Mouse (Mus musculus) megakaryocyte, adult 5-6 weeks (primary cell): Measurements from ENCODE around the gene Rbm45. TPM values are rescaled to one million over a fixed set of nuclear protein-coding genes. Genes with fewer than 3 reads are reported as not detected.
A peak's percentile ranks its signal among the peaks of the same experiment; 100 is the strongest.

Source experiments
- ATAC-seq: 2 replicates; pipeline ENCODE4 v1.8.0; 2016; ENCODE audit warnings: mild to moderate bottlenecking, inconsistent platforms; ENCODE audit not compliant: poor library complexity, severe bottlenecking
- total RNA-seq, 2 experiments: library from RNA; stranded (forward) in 1 of 2; stranded (reverse) in 1 of 2; fragments of 153-499, 151-499 nt in 1 of 2; fragments of 221-1000, 200-1000 nt in 1 of 2; gene quantifications; 2 replicates each; pipeline versions ENCODE4 v1.2.3 to v1.2.4; 2015 to 2017

Rbm45 gene
- total RNA-seq (2015) (15.8 and 20.6 TPM in 2 replicates), total RNA-seq (2017) (36.2 and 41.9 TPM in 2 replicates)

DNA sequence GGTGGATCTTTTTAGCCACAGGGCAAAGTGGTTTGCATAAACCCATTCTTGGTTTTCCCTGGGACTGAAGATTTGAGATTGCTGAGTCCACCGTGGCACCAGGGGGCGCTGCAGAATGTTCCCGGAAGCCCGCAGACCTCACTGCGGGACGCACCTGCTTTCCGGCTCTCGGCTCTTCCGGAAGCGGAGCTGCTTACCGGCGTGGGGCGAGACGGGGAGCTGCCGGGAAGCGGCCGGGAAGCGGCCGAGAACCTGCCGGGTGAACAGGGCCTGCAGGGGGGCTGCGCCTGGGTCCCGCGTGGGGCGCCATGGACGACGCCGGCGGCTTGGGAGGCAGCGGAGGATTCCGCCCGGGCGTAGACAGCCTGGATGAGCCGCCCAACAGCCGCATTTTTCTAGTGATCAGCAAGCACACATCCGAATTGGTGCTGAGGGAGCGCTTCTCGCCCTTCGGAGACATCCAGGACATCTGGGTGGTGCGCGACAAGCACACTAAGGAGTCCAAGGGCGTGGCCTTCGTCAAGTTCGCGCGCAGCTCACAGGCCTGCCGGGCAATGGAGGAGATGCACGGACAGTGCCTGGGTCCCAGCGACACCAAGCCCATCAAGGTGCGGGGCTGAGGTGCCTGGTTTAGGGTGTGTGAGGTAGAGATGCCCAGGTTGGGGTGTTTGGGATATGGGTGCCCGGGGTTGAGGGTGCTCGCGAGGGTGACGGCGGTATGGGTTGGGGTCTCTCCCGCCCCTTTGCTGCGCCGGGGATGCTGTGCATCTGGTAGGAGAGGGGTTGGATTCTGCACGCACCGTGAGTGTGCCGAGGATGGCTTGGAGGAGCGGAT, at the start of gene Rbm45:
Gene Rbm45 (plus strand): TSS at position 164 of the 835 bp plus-strand sequence.
- ATAC-seq = peak; percentile 88

DNA sequence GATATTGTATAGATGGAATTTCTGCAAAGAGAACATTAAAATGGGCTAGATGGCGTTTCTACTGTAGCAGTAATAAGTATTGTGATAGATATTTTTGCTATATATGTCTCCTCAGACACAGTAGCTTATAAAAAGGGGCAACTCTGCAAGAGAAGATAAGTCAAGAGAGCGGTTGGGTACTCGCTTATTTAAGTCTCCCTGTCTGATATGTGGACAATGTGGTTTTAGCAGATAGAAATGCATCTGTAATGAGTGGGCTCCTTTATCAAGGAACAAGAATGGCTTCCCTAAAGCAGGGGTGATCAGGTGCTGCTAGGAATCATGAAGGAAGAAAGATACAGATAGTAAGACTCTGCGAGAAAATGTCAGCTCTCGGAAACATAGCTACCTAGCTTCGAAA, 49.4 kb upstream of the Rbm45 start:
- ATAC-seq = no peak

DNA sequence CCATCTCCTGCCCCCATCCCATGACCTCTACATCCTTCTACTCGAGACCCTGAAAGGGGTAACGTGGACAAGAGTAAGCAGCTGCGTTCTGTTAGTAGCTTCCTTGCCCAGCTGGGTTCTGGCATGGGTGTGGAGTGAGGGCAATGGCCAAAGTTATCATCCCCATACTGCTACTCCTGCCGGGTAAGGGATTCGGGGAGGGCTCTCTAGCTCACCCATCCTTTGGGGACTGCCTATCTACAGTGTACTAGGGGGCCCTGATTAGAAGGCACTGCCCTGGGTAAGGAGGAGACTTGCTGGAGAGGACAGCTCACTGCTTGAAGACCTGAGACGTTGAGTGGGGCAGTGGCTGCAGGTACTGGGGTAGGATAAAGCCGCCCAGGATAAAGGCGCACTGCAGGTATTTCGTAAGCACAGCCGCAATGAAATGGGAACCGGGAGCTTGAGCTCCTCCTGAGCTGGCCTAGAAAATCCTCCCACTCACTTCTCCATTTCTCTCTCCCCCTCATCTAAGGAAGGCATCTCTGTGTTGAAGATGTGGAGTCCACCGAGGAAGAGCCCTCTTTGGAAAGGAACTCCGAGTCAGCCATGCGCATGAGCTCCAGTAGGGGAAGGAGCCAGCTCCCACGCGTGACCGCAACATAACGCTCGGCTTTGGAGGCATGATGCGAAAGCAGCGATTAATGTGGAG, 46.5 kb upstream of the Rbm45 start:
- no peak for ATAC-seq

DNA sequence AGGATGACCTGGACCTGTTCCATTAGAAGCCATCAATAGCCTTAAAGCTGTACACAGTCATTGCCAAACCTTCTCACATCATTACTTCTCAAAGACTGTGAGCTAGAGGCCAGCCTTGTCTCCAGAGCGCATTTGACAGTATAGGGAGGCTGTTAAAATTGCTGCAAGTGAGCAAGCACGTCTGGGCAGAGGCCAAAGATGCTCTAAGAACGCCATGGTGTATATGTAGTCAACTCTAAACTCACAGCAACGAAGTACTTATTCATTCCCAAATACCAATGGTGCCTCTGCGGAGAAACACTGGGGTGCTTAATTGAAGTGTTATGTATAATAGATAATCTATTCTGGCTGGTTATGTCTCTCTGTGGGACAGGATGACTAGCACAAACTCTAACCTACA, 45.3 kb upstream of the Rbm45 start:
- no peak for ATAC-seq

DNA sequence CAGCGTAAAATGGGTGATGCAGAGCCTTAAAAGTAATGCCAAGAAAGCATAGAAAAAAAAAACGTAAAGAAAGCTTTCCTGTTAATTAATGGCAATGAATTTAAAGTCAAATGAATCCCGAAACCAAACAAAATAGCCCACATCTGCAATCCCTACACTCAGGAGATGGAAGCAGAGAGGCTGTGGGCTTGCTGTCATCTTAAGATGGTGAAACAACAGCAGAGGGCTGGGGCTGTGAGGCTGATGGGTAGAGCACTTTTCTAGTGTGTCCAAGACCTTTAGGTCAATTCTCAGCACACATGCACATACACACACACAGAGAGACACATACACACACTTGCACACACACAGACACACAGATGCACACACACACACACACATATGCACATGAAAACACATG, 43.6 kb upstream of the Rbm45 start:
- ATAC-seq = no peak

DNA sequence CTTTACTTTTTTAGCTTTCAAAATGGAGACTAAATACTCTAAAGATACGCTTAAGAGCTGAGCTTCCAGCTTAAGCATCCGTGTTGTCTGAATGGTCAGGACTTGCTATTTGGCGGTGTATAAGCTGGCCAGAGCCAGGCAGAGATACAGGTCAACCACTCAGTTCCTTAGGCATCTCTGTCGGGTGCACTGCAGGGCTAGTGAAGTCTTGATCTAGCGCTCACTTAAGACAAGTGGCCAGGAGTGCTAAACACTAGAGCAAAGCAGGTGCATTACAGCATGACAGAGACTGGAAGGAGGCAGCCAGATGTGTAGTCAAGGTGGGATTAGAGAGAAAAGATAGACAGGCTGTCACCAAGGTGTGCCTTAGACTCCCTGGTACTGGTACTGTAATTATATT, 39.7 kb upstream of the Rbm45 start:
- ATAC-seq = no peak

DNA sequence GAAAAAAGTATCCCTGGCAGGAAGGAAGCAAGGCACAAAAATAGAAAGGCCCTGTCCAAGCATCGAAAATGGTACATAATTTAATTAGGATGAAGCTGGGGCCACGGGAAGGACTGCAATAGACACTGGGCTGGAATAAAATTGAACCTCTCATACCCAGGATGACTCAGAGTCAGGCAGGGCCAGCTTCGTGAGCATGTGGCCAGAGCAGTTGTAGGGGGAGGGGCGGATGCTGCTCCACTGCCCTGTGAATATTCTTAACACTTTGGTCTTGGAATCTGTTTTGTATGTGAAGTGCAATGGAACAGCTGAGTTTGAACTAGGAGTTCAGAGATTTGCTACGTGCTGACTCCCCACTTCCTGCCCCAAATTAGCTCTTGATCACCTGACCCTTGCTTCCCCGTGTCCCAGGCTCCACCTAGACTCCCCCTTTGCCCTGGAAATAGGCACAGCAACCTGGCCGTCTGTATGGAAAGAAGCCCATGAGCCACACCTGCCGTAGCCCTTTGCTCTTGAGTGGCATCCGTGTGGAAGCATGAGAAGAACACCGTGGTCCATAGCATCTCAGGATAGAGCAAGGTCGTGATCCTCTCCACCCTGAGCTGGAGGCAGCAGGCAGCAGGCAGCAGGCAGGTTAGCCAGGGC, 37.5 kb upstream of the Rbm45 start:
- ATAC-seq = no peak

DNA sequence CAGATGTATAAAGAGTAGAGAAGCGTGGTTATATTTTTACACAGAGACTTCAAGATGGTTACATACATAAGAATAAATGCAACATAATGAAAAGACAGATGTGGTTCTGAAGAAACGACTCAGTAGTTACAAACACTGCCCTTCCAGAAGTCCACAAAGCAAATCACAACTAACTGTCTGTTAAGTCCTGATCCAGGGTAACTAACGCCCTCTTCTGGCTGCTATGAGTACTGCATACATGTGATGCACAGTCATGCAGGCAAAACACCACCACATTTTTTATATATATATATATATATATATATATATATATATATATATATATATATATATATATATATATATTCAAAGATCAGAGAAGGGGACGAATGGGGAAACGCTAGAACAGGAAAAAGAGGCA, 35.2 kb upstream of the Rbm45 start:
- ATAC-seq = no peak

DNA sequence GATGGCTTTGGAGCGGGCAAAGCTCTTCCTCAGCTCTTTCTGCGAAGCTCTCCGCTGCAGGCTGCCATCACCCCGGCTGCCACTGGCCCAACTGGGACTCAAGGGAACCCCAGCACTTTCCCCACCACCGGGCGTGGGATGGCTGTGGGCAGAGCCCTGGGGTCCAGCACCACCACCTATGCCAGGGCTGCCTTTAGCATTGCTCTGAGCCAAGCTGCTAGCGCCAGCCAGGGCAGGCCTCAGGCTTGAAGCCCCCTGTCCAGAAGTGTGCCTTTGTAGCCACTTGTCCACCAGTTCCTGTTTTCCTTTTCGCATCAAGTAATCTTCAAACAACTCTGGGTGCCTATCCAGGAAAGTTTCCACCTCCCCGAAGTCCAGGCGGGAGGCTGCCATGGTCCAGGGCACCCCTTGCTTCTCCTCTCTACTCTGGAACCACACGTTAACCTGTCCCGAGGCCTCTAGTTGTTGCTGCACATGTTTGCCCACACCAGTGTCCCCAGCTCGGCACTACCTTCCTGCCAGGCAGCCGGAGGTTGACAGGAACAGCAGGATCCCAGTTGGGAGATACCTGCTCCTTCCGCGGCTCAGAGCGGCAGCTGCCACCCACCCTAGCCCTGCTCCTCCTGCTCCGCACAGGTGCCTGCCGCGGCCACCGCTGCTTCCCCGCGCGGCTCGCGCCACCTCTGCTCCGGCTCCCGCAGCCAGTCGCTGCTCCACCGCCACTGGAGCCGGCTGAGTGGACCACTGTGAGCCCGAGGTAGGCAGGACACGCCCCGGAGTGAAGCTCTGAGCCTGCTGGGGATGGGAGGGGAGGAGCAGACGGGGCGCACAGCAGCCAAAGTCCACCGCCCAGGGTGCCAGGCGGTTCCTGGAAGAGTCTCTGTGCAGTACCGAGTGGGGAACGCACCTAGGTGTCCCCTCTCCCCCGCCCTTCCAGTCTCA, 31.3 kb upstream of the Rbm45 start, which contains the start of gene Pde11a:
Gene Pde11a (minus strand): TSS at position 560 of the 942 bp plus-strand sequence.
- no peak for ATAC-seq

DNA sequence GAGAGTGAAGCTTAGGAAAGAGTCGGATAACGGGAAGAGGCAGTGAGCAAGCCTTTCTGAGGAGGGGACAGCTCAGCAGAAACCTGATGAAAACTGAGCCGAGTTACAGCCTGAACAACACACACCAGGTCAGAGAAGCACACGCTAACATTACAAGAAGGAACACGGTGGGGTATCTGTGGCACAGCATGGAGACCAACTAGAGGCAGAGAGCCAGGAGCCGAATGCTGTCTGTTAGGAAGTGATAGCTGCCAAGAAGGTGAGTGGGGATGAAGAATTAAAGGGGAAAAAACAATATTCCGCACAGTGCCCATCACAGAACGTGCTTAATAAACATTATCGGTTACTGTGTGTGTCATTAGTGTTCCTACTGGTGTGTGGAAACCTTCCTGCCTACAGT, 27.6 kb upstream of the Rbm45 start:
- ATAC-seq = no peak

DNA sequence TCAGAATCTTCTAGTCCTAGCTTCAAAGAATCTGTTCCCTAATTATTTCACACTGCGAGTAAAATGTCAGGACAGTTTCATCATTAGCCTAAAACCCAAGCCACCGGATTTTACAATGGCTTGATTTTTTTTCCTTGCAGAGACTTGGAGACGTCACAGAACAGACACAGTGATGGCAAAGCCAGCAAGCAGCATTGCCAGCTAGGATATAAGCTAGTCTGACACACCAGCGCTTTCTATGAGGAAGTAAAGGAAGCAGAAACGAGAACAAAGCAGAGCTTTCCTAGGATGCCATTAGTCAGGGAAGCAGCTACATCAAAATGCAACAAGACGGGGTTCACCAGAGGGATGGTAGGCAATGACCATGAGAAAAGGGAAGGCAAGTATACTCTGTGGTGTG, 21.9 kb upstream of the Rbm45 start:
- no peak for ATAC-seq

DNA sequence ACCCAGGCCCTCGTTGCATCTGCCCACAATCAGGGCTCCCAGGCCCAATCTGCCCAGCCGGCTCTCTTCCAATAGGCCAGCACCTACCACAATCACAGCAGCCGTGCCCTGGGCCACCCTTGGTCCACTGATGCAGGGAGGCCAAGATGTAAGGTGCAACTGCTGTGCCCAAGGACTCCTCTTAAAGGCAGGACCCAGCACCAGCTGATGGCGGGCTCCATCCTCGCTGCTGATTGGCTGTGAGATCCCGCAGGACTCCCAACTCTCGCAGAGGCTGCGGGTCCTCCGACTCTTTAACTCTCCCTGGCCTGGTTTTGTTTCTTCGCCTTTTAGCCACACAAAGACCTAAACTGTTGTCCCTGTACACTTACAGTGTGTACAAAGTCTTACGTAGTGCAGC, 9.6 kb upstream of the Rbm45 start, which contains the start of gene Cyct:
Gene Cyct (minus strand): TSS at position 225 of the 400 bp plus-strand sequence.
- no peak for ATAC-seq

DNA sequence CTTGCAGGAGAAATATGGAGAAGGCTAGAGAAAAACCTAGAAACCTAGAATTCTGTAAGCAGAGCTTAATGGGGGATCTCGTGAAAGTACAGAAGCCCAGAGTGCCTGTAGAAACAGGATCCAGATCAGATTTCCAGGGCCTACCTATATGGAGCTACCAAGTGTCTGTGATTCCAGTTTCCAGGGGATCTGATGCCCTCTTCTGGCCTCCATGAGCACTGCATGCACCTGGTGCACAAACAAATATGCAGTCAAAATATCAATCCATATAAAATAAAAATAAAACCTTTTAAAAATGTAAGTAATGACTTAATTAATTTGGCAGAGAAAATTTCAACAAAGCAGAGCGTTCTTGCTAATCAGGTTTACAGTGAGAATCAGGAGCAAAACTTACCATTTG, 7.7 kb upstream of the Rbm45 start:
- ATAC-seq = no peak

DNA sequence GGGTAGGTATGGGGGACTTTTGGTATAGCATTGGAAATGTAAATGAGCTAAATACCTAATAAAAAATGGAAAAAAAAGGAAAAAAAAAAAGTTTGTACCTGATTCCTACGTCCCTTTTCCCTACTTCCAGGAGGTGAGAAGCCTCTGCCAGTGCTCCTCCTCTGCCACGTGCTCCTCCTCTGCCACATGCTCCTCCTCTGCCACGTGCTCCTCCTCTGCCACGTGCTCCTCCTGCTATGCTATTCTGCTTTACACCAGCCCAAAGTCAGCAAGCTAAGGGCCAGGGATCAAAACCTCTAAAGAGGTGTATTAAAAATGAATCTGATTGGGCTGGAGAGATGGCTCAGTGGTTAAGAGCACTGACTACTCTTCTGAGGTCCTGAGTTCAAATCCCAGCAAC, 4.0 kb upstream of the Rbm45 start:
- no peak for ATAC-seq

DNA sequence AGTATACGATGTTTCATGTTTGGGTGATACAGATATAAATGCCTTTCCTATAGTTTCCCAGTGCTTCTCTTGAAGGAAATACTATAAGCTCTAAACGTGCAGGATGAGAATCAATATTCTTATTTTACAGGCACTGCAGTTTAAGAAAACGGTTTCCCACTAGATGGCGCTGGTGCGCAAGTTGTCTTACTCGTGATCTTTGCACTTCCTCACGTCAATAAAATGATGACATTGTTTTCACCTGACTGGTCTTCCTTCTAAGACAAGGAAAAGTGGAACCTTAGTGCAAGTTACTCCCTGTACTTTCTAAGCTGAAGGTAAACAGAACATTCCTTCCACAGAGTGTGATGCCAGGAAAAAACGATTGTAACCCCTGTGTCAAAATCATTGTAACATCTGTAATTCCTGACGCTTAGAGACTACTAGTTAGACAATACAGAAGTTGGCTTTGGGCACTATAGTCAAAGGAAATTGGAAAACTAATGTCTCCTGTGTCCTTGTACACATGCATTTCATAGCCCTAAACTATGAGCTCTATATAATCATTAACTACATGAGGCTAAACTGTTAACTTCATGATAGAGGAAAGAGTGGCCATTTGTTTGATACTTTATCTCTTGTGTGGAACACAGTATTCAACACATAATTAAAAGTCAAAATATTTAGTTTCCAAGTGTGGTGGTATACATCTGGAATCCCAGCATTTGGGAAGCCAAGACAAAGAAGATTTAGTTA, 2.4 kb upstream of the Rbm45 start:
- peak; percentile 56 for ATAC-seq

DNA sequence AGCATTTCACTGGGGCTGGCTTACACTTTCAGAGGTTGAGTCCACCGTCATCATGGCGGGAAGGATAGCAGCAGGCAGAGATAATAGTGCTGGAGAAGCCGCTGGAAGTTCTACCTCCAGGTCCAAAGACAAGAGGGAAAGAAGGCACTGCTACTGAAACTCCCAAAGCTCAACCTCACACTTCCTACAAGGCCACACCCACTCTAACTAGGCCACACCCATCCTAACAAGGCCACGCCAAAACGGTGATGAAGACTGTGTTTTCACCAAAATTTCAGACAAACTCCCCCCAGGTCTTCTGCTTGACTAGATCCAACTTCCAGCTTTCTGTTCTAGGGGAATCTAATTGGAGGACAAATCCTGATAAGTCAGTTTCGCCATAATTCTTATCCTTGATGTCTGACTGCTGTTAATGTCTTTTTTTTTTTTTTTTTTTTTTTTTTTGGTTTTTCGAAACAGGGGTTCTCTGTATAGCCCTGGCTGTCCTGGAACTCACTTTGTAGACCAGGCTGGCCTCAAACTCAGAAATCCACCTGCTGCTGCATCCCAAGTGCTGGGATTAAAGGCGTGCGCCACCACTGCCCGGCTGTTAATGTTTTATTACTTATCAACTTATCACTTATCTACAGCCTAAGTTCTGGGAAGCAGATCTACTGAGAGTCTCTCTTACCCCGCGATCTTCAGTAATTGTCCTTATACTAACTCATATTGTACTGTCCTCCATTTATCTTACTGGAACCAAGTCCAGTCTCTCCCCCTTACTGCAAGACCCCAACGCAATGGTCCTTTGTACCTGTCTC, 723 bp upstream of the Rbm45 start:
- ATAC-seq = no peak

DNA sequence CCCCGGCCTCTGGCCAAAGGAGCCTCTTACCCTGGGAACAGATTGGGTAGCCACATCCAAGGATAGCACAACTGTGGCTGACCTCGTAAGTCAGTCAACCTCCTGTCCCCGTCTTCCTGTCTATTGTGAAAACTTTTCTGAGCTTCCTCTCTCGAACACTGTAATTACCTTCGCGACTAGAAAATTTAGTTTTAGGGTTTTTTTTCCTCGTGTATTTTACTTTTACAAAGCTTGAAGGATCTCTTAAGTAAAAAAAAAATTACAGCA, 805 bp downstream of the Rbm45 start:
- peak; percentile 31 for ATAC-seq

DNA sequence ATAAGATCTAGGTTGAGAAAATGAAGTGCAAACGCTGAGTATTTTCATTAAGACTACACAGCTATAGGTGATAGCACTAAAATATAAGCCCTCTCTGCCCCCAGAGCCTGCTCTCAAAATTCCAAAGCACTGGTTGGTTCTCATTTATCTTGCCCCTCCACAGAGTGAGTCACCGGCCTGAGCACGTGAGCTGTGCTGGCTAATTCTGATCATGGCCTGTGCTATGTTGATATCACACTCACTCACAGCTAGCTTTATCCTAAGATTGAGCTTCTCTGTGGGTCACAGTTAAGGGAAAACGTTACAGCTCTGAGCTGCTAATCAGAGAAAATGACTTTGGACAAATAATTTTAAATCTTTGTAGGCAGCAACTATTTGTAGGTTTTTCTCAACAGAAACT, 2.5 kb downstream of the Rbm45 start:
- ATAC-seq = no peak

DNA sequence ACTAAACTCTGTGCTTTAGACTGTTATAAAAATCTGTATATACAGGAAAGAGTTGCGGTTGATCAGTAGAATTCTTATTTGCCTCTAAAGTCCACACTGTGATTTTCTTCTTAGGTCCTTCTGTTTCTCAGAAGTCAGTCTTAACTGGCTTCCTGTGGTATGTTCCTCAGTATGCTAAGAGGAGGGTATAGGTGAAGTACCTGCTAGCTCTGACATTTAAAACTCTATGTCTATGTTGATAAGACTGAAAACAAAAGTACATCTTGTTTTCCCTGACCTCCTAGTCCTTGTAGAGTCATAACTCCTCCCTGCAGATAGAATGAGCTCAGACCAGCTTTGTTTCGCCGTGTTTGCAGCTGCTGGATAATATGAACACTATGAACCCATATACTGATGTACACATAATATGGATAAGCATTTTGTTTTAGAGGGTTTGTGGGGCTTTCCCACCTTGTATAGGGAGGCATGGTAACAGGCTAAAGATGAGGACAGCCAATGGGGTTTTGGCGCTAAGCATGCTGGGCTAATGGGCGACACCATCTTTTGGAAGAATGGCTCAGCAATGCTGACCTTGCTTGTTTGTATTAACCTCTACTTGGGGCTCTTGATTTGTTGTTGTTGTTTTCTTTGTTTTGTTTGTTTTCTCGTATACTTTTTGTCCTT, 4.9 kb downstream of the Rbm45 start:
- no peak for ATAC-seq
